ENCODE assay signal across 9 mouse cellular contexts in the genomic region with DNA sequence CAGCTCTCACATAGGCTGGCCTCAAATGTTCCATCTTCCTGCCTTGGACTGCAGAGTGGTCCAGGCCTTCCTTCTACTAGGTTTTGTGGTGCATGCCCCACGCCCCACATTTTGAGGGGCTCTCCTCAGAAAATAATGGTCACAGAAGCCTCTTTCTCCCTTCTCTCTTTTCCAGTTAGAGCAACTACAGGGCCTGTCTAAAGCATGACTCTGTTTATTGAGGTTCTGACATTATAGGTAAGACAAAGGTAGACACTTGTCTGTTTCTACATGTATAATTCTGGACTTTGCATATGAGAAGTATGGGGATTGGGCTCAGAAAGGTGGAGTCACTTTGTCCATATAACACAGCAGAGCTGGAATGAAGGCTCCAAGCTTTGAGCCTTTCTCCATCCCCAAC. TPM values are rescaled to one million over a fixed set of nuclear protein-coding genes. Genes with fewer than 3 reads are reported as not detected.
DNase-seq lines count a peak whose midpoint lies in the region; ATAC-seq and TF ChIP-seq lines count a peak whose summit lies in the region.
"Had no signal": no experiment of that assay in that cellular context is flagged by ENCODE, and none has a peak within 500 bp of the region (broad histone marks: within the 10 kb centered on the region; RNA-seq: fewer than 3 reads in every experiment).

A gene (minus strand): TSS at position 101 of the 400 bp plus-strand sequence.

- H3K27me3 ChIP-seq in erythroblast, embryonic 14.5 days (ENCODE audit: control insufficient read depth): no peaks in the 10 kb centered on the region
- no peaks in the 10 kb centered on the region for H3K27me3 ChIP-seq in spleen, adult 2 months (ENCODE audit: control insufficient read depth, insufficient read depth, low read length)
- H3K27me3 ChIP-seq in limb, embryonic 15.5 days: no peaks in the 10 kb centered on the region
- H3K27me3 ChIP-seq in stomach, embryonic 15.5 days (replicated peaks): no peaks in the 10 kb centered on the region

- H3K27ac ChIP-seq in spleen, adult 2 months (ENCODE audit: insufficient read depth, low read length): peak within 1 kb of the TSS; percentile 97
- peak within 1 kb of the TSS; percentile 83 for H3K27ac ChIP-seq in limb, embryonic 15.5 days
- H3K27ac ChIP-seq in stomach, embryonic 15.5 days: peak within 1 kb of the TSS; percentile 89

- no peak for ATAC-seq in erythroblast, adult 5-6 weeks (replicated peaks; ENCODE audit: low FRiP score, poor library complexity, severe bottlenecking)
- no peak for ATAC-seq in limb, embryonic 15.5 days (ENCODE audit: insufficient number of reproducible peaks, low FRiP score, low TSS enrichment, low read depth)
- ATAC-seq in stomach, embryonic 15.5 days (ENCODE audit: insufficient read depth, low FRiP score, low read depth): no peak
- no peak for ATAC-seq in monocyte, adult 5-6 weeks (replicated peaks; ENCODE audit: insufficient number of reproducible peaks, low FRiP score, low TSS enrichment, poor library complexity, severe bottlenecking)

- TF ChIP-seq CTCF in spleen, adult 2 months (IDR thresholded peaks at IDR 0.05; ENCODE audit: extremely low read depth, insufficient read depth, insufficient read length, insufficient replicate concordance): no peak

- H3K9me3 ChIP-seq in erythroblast, embryonic 14.5 days (ENCODE audit: control insufficient read depth, low read length): no peaks in the 10 kb centered on the region
- H3K9me3 ChIP-seq in limb, embryonic 15.5 days: no peaks in the 10 kb centered on the region
- H3K9me3 ChIP-seq in stomach, embryonic 15.5 days: no peaks in the 10 kb centered on the region

- peak within 1 kb of the TSS; percentile 65 for H3K4me2 ChIP-seq in limb, embryonic 15.5 days
- peak within 1 kb of the TSS; percentile 83 for H3K4me2 ChIP-seq in stomach, embryonic 15.5 days

- peak within 1 kb of the TSS; percentile 91 for H3K4me3 ChIP-seq in erythroblast, embryonic 14.5 days (replicated peaks)
- peak within 1 kb of the TSS; percentile 70 for H3K4me3 ChIP-seq in spleen, adult 2 months (ENCODE audit: extremely low read depth, insufficient read depth, insufficient read length)
- peak within 1 kb of the TSS; percentile 99 for H3K4me3 ChIP-seq in limb, embryonic 15.5 days
- peak within 1 kb of the TSS; percentile 89 for H3K4me3 ChIP-seq in stomach, embryonic 15.5 days (replicated peaks)

- H3K9ac ChIP-seq in limb, embryonic 15.5 days: peak within 1 kb of the TSS; percentile 66
- peak within 1 kb of the TSS; percentile 37; the same call in 1 of the 2 replicates for H3K9ac ChIP-seq in stomach, embryonic 15.5 days

- H3K4me1 ChIP-seq in erythroblast, embryonic 14.5 days (ENCODE audit: control insufficient read depth): peaks cover 44% of the 10 kb centered on the region
- peaks cover 20% of the 10 kb centered on the region for H3K4me1 ChIP-seq in spleen, adult 2 months (ENCODE audit: control insufficient read depth, insufficient read depth, insufficient read length)
- H3K4me1 ChIP-seq in limb, embryonic 15.5 days: peaks cover 30% of the 10 kb centered on the region
- H3K4me1 ChIP-seq in stomach, embryonic 15.5 days: peaks cover 23% of the 10 kb centered on the region

- WGBS in spleen, adult 2 months: 76% methylated on average over 1 of the region's 1 CpGs
- WGBS in limb, embryonic 15.5 days: 88% methylated on average over 1 of the region's 1 CpGs
- WGBS in stomach, embryonic 15.5 days: 88% methylated on average over 1 of the region's 1 CpGs

- H3K36me3 ChIP-seq in erythroblast, embryonic 14.5 days (ENCODE audit: control insufficient read depth): no peaks in the 10 kb centered on the region; the same call in 1 of the 2 replicates
- H3K36me3 ChIP-seq in spleen, adult 2 months (ENCODE audit: control insufficient read depth, insufficient read depth, low read length): no peaks in the 10 kb centered on the region
- no peaks in the 10 kb centered on the region for H3K36me3 ChIP-seq in limb, embryonic 15.5 days
- no peaks in the 10 kb centered on the region for H3K36me3 ChIP-seq in stomach, embryonic 15.5 days

- no peak for DNase-seq in spleen, adult 2 months (ENCODE audit: low read depth in 1 of 2, low spot score in 2 of 2)
- no peak for DNase-seq in spleen, adult 12 weeks (ENCODE audit: low spot score)
- DNase-seq in urinary bladder, postnatal 14 days (ENCODE audit: low spot score): no peak
- DNase-seq: left cerebral cortex, postnatal 4 days had no signal

- TF ChIP-seq POLR2A in spleen, adult 2 months (IDR thresholded peaks at IDR 0.05; ENCODE audit: low read depth, low read length): no peak

RNA-seq across cellular contexts. Expression of the gene that starts here (rescaled TPM):
- not detected in 2 replicates for polyA plus RNA-seq in erythroblast, embryonic 14.5 days (2012)
- not detected in 2 replicates for total RNA-seq in erythroblast, adult 5-6 weeks (2015; ENCODE audit: low replicate concordance)
- not detected in 2 replicates for total RNA-seq in erythroblast, adult 5-6 weeks (2017; ENCODE audit: low replicate concordance)
- 0.35 and 0.43 TPM in 2 replicates for polyA plus RNA-seq in spleen, adult 2 months (2012; rRNA removed)
- 1.0 and 1.4 TPM in 2 replicates for polyA plus RNA-seq in limb, embryonic 15.5 days (2015; fragmentation: Nextera tagmentation; extraction: Ambion mirVana)
- polyA plus RNA-seq in stomach, embryonic 15.5 days (2015; fragmentation: Nextera tagmentation; extraction: Ambion mirVana): 1.1 and 1.3 TPM in 2 replicates
- 2.4 to 3.7 TPM (median 2.6 TPM) in 3 replicates for total RNA-seq in monocyte, adult 5-6 weeks (2017)
